Mouse (Mus musculus) monocyte, adult 2 months (primary cell): Measurements from ENCODE around the gene Irf5.
"Not testable (repeated sequence)": the region's sequence is repeated elsewhere in the genome, so short reads cannot be mapped to it uniquely, and the experiment has no call there.

Experiments used
- DNase-seq, 2 experiments: peaks; one replicate each; pipeline ENCODE4 v3.0.0; 2022; ENCODE audit warnings: low spot score in 2 of 2, low read depth in 1 of 2

Gene Irf5

GRCm38 (mm10) chr6:29527361-29528164 is 1.1 kb downstream of the Irf5 start:
- no peak for DNase-seq

- DNase-seq, result no peak
These were observed 1.7 kb downstream of the Irf5 start for GRCm38 (mm10) chr6:29528165-29528505.

- DNase-seq, result peak; percentile 71 to 75
These were observed 2.4 kb downstream of the Irf5 start for GRCm38 (mm10) chr6:29528561-29529443.

GRCm38 (mm10) chr6:29529444-29529820 is 3.0 kb downstream of the Irf5 start:
- DNase-seq, result no peak

- no peak for DNase-seq
These were observed 3.6 kb downstream of the Irf5 start for GRCm38 (mm10) chr6:29530050-29530449.

GRCm38 (mm10) chr6:29535316-29535715 is 8.9 kb downstream of the Irf5 start:
- no peak for DNase-seq

- DNase-seq, result peak in 1 of 2 experiments; percentile 34
These were observed 10.3 kb downstream of the Irf5 start for GRCm38 (mm10) chr6:29536651-29537193.

- no peak for DNase-seq
These were observed 10.8 kb downstream of the Irf5 start for GRCm38 (mm10) chr6:29537221-29537620.

- no peak for DNase-seq
These were observed 13.1 kb downstream of the Irf5 start for GRCm38 (mm10) chr6:29539502-29539901.

- no peak for DNase-seq
These were observed 13.8 kb downstream of the Irf5 start for GRCm38 (mm10) chr6:29540223-29540622.

- no peak for DNase-seq
These were observed 14.5 kb downstream of the Irf5 start for GRCm38 (mm10) chr6:29540956-29541355.

GRCm38 (mm10) chr6:29545611-29546010 is 19.2 kb downstream of the Irf5 start:
- no peak for DNase-seq

- DNase-seq, result no peak
These were observed 21.2 kb downstream of the Irf5 start for GRCm38 (mm10) chr6:29547582-29547981.

- no peak for DNase-seq
These were observed 21.7 kb downstream of the Irf5 start for GRCm38 (mm10) chr6:29548086-29548485.

- DNase-seq, result no peak
These were observed 26.1 kb downstream of the Irf5 start for GRCm38 (mm10) chr6:29552526-29552925.

GRCm38 (mm10) chr6:29557112-29557511 is 30.7 kb downstream of the Irf5 start:
- no peak for DNase-seq

- not testable (repeated sequence) for DNase-seq
These were observed 50.0 kb downstream of the Irf5 start for GRCm38 (mm10) chr6:29576388-29576787.

GRCm38 (mm10) chr6:29580770-29581169 is 54.3 kb downstream of the Irf5 start:
- DNase-seq, result no peak

GRCm38 (mm10) chr6:29581202-29581601 is 54.8 kb downstream of the Irf5 start:
- no peak for DNase-seq
